Mouse (Mus musculus) thymus, postnatal 4 days (tissue): ENCODE data around the gene Clptm1.

ENCODE experiments used
- DNase-seq: peaks from one replicate; pipeline ENCODE4 v3.0.0; 2021

Gene Clptm1

DNA sequence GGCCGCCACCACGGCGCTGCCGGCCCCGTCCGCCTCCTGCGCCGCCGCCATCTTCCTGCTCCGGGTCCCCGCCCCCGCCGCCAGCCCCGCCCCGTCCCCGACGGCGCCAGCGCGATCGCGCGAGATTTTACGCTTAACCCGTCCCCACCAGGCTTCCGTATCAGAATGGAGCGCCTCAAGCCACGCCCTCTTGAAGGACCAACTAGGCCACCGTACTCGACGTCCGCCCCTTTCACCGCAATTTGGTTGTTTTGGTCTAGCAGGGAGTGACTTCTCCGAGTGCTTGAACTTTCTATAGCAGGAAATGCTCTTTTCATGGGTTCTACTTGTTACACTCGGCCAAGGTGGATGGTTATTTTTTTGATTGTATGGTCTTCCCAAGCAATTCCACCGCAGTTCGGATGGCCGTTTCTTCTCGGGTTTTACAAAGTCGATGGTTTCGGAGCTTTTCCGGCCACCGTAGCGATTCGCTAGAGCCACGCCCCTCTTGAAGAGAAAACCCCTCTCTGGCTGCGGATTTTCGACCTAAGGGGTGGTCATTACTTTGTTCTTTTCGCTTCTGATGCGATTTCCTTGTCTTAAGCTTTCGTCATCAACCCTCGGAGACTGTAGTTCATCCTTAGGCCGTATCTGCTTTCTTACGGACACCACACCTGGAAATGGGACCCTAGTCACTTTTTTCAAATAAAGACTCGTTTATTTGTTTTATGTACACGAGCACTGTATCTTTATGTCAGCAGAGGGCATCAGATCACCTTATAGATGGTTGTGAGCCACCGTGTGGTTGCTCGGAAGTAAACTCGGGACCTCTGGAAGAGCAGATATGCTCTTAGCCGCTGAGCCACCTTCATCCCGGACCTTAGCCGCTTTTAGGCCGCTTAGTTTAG is at the start of gene Clptm1:
Clptm1 (minus strand) TSS at position 79 of the 887 bp plus-strand sequence.
- peak; percentile 97 for DNase-seq

DNA sequence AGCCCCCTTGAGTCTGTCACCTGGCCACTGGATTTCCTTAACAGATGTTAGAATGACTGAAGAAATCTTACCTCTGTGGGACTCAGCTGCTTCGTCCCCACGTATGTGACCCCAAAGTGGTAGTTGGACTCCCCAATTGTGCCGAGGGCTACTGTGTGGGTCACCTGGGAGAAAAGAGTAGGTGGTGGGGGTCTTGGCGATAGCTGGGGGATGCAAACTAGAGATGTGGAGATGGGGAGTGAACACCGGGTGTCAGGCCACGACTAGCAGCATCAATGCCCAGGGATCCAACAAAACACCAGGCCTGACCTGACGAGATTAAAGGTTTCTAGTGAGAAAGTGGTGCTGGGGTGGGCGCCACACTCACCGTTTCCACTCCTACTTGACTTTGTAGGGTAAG is 48.8 kb upstream of the Clptm1 start:
- DNase-seq: no peak

DNA sequence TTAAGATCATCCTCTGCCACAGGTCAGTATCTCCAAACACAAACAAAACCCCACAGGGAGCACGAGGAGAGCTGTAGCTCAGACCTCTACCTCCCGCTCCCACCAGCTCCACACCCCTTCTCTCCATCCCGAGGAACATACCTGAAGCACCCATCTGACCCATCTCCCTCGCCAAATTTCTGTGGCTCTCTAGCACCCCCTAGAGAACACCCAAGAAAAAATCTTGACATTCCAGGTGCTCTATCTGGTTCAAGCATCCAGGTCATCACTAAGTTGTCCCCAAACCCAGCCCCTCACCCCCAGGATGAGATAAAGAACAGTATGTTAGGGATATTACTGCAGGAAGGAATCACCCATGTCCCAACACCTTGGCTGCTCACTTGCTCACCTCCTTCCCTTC is 48.4 kb upstream of the Clptm1 start:
- DNase-seq: peak; percentile 47

DNA sequence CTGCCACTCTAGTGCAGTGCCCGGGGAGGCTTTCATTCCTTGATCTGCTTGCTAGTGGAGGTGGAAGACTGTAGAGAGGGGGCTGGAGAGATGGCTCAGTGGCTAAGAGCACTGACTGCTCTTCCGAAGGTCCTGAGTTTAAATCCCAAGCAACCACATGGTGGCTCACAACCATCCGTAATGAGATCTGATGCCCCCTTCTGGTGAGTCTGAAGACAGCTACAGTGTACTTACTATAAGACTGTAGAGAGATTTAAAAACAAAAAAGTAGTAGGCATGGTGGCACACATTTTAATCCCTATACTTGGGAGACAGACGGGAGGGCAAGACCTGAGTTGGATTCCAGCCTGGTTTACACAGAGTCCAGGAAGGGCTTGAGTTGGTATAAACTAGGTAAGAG is 47.6 kb upstream of the Clptm1 start:
- DNase-seq: no peak

DNA sequence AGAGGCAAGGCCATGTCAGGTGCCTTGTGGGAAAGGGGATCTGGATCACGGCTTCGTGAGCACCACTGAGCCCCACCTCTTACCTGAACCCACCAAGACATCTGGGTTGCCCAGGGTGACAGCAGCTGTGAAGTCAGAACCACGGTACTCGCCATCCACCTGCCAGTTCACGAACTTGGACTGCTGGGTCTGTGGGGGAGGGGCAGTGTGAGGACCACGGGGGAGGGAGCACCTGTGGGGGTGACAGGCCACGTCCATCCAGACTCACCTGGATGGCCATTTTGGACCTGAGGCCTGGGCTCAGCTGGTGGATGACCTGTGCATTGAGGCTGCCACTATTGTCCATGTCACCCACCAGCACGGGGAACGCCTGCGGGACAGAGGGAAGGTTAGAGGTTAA is 45.8 kb upstream of the Clptm1 start:
- DNase-seq: no peak

DNA sequence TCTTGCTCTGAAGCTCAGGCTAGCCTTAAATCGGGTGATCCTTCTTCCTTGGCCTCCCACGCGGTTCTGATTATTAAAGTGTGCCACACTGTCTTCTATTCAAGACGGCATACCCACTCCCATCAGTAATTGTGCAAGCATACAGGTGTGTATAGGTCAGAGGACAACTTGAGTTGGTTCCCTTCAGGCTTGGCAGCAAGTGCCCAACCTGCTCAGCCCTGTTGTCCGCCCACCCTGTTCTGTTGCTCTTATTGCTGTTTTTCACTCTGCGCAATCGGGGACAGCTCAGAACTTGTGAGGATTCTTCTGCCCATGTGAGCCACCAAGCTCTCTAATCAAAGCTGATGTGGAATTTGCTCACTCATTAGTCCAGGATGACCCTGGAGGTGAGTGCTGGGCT is 40.4 kb upstream of the Clptm1 start:
- no peak for DNase-seq

DNA sequence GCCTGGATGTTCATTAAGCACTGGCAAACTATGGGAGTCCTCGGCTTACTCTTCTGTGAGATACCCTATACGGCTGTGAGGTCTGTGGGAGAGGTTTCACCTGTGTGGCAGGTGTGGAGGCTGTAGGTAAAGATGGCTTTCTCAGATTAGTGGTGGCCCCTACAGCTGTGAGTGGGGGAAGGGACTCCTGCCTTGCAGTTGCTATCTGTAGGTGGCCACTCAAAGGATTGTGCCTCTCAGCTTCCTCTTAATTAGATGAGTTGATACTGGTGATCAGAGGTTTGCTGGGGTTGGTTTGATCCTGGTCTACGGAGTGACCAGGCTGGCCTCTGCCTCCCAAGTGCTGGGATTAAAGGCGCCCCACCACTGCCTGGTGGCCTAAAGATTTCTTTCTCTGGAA is 39.6 kb upstream of the Clptm1 start:
- no peak for DNase-seq

DNA sequence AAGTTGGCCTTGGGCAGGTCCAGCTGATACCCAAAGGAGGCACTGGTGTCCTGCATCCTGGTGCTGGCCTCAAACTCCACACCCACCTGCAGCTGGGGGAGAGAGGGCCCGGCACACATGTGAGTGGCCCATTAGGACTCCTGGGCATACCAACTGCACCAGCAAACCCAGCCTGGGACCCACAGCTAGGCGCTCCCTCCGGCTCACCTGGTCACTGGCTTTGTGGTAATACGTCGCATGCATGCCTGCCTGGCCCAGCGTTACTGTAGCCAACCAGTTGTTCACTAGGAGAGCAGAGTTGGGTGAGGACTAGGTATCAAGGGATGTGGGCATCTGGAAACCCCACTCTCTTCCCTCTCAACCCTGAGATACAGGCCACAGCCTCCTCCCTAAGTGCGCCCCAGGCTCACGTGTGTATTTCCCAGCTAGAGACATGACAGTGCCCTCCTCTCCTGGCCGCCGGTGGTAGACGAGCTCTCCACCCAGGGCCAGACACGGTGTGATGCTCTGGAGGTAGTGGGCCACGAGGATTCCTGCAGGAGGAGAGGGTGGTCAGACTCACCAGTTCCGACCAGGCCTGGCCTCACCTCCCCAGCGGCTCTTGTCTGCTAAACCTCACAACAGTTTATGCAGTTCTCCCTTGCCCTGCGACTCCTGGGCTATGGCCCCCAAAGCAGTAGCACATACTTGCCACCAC is 38.2 kb upstream of the Clptm1 start:
- no peak for DNase-seq

DNA sequence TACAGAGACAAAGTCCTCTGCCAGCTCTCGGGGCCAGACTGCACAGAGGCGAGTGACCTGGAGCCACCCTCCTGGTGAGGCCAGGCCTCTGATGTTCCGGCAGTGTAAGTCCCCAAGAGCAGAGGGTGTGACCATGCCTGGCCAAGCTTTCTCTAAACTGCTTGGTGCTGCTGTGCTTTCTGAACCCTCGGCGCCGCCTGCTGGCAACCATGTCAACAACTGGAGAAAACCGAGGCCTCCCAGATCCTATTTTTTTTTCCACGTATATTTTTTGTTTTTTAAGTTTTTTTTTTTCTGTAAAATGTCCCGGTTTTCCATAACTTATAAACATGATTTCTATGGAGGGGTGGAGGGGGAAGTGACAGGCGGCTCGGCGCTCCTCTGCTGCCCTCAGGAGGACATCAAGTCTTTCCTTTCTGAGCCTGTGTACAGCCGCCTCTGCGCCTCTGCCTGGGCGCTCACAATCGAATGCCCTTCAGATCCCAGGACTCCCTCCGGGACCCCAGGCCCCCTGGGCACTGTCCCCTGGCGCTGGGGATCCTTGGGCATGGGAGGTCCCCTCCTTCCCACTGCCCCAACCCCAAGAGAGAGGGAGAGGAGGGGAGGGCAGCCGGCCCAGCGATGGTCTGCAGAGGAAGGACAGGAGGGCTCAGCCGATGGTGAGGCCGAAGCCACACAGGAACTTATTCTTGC is 36.4 kb upstream of the Clptm1 start:
- peak; percentile 80 for DNase-seq

DNA sequence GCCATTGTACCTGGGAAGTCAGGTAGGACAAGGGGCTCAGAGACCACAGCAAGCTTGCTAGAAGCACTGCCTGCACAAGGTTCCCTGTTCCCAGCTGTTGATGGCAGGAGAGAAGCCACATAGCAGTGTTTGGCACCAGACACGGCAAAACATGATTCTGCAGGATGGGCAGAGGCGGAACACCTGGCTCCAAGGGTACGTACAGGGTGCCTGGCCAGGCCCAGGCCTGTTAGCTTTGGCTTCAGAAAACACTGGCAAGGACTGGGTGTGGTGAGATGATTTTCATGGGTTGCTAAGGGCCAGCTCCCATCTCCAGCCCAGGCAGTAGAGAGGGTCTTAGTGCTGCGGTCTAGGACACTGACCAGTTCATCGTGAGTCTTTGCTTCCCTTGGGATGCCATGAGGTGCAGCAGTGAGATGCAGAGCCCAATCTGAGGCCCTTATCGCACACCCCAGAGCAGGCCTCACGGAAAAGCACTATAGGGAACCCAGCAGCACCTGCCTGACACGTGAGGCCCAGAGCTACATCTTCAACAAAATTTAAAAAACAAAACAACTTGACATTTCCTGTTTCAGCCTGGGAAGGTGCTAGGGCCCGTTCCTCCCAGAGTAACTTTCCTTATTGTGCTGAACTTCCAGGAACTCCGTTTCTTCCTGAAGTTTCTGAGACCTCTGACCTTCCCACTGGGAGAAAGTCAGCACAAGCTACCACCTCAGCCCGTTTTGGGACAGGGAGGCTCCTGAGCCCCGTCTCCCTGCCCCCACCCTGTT is 35.7 kb upstream of the Clptm1 start:
- peak; percentile 43 for DNase-seq

DNA sequence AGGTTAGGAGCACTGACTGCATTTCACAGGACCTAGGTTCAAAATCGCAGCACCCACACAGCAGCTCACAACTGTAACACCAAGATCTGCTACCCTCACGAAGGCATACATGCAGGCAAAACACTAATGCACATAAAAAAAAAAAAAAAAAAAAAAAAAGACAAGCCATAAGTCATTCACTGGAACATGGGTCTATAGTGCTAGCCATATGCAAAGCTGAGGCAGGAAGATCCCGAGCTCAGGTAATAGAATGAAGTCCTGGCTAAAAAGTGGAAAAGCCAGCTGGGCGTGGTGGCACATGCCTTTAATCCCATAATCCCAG is 35.0 kb upstream of the Clptm1 start:
- no peak for DNase-seq

DNA sequence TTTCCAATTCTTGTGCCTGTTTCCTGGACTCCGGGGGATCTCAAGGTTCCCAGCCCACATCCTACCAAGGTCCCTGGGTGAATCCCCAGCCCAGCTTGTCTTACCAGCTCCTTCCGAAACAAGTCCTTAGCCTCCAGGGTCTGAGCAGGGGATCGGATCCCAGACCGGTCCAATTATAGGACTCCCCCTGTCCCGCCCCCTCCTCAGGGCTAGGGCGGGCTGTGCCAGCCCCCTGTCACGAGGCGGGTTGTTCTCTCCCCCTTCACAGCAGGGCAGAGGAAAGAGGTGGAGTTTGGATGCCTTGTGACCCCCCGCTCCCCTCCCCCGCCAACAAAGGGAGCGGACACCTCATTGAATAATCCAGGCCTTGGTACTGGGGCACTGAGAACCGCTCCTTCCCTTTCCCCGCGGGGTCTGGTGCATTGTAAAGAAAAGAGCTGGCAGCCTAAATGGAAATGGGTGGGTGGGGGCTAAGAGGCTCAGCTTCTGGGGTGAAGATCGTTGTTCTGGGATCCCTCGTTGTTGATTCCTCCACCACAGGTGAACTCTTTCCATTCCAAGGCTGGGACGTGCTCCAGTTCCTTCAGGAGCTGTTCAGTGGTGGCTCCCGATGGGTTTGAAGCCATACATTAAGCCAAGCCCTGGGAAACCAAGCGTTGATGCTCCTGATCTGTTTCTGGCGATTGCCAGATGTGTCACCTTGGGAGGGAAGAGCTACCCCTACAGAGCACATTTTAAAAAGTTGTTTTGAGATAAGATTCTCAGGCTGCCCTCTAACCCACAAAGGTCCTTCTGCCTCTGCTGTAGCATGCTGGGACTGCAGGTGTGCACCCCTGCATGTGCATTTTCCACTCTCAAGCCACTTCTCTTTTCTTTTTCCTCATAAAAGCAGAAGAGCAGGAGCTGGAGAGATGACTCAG is 34.3 kb upstream of the Clptm1 start, which contains the start of gene Apoe:
Apoe (minus strand) TSS at position 282 of the 920 bp plus-strand sequence.
- DNase-seq: peak; percentile 60

DNA sequence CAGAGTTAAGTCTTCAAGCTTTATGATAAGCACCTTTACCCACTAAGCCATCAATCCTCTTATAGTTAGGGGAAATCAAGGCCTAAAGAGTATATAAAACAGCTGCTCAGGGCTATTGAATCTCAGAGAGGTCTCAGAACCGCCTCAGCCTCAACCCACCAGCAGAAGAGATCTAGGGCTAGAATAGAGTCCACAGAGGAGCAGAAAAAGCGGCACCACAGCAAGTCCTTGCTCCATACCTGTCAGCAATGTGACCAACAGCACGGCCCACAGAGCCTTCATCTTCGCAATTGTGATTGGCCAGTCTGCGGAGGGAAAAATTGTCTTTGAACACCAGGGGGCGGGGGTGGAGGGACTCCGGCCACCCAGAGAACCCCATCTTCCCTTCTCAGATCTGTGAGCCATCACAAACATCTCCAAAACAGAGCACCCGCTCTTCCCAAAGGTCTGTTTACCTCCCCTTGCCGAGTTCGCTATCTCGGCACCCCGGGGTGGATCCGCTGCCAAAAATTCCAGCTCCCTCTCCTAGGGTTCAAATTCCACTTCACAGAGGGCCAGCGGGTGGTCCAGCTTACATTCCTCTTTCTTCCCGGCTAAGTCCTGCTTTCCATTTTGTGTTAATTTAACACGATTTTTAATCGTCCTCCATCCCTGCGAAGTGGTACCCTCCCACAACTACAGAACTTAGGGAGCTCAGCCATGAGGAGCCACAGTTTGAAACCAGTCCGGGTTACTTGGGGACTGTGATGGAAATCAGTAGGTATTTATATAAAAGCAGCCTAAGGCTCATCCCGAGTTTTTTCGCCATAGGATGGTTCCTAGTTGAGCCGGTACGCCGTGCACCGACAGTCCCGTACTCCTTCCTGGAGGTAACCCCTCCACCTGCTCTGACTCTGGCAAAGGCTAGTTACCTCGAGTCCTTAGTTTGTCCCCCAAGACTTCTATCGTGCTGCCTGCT is 33.4 kb upstream of the Clptm1 start:
- DNase-seq: peak; percentile 20

DNA sequence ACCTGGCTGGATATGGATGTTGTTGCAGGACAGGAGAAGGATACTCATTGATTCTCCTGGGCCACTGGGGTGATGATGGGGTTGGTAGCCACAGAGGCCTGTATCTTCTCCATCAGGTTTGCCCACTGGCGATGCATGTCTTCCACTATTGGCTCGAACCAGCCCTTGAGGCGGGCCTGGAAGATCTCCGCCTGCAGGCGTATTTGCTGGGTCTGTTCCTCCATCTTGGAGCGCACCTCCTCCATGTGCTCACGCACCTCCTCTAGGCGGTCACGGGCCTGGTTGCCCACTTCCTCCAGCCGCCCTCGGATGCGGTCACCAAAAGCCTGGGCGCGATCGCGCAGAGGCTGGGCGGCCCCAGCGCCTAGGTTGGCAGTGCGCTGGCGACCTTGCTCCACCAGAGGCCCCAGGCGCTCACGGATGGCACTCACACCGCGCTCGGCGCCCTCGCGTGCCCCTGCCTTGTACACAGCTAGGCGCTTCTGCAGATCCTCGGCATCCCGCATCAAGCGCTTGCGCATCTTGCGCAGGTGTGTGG is 31.6 kb upstream of the Clptm1 start:
- peak; percentile 32 for DNase-seq

DNA sequence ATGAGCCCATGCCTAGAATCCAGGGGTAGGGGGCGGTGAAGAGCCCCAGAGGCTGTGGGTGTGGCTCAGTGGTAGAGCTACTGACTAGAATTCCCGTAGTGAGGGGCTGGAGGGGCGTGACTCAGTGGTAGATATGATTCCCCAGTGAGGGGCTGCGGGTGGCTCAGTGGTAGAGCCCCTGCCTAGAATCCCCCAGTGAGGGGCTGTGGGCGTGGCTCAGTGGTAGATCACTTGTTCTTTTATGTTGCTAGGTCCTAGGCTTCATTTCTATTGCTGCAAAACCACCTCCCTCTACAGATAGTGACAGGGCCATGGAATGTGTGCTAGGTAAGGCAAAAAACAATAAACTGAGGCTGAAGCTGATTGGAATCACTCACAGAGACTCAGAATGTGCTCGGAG is 31.0 kb upstream of the Clptm1 start:
- no peak for DNase-seq

DNA sequence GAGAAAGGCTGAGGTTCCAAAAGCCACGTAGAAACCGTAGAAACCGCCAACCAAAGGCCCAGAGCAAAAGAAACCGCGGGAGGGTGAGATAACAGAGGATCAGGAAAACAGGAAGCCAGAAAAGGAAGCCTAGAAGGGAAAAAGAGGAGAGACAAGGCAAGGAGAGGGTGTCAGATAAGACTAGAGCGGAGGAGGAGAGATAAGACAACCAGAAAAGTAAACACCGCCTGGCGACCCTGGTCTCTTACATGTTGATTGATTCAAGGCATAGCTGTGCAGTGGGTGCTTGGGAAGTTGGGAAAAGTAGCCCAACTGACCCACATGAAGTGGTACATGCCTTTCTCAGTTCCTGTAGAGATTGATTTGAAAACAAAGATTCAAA is 30.4 kb upstream of the Clptm1 start:
- DNase-seq: no peak

DNA sequence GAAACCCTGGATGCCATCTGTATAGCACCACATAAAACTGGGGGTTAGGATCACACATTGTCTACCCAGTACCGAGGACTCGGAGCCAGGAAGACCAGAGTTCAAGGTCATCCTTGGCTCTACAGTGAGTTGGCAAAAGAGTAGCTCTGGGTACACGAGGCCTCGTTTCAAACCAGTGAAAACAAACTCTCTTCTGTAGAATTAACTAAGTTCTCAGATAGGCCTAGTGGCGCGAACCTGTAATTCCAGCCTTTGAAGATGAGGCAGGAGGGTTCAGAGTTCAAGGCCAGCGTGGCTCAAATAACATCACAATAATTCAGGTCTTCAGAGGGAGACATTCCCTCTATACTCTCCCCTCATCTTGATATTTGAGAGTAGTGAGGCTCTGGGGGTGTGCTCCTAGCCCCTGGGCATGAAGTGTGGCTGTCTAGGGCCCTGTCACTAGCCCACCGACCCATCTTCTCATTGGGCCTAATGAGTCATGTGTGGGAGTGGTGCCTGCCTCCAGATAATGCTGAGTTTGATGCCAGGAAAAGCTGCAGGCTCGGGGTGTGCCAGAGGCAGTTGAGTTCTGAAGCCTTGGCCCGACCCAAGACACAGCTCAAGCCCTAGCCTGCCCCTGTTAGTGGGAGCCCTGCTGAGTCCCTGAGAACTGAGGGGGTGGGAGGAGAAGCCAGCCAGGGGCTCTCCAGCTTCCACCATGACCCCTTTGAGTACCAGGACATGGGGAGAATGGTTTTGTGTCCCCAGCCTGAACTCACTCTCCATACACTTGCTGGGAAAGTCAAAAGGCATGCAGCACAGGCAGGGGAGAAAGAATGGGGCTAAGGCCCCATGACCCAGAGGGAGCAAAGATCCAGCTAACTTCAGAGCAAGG is 29.7 kb upstream of the Clptm1 start:
- no peak for DNase-seq

DNA sequence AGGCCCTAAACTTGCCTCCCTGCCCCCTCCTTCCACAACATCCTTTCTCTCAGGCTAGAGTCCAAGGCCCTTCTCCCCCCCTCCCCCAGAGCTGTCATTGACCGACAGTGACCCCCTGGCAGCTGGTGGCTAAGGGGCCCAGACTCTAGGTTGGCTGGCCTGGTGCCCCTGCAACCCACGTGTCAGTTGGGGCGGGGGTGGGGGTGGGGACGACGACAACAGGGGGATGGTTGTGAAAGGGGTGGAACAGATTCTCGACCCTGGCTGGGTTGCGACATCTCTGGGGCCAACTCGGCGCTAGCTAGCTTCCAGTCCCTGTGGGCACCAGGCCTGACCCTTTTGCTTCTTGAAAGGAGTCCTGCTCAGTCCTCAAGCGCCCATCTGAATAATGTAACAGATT is 28.6 kb upstream of the Clptm1 start:
- no peak for DNase-seq
